In genomic region chr15:19010829-19011228, GRCm38 (mm10) we compare ENCODE assay signal across 24 mouse cellular contexts.
"Had no signal": no experiment of that assay in that cellular context is flagged by ENCODE, and none has a peak within 500 bp of the region (broad histone marks: within the 10 kb centered on the region; RNA-seq: fewer than 3 reads in every experiment).

No protein-coding gene starts in this region.

- H3K27me3 ChIP-seq: heart, embryonic 13.5 days; heart, embryonic 15.5 days; hindbrain, embryonic 13.5 days; limb, embryonic 12.5 days; liver, embryonic 13.5 days had no signal

- H3K36me3 ChIP-seq: heart, embryonic 13.5 days; heart, embryonic 15.5 days; limb, embryonic 10.5 days; limb, embryonic 12.5 days; liver, embryonic 13.5 days had no signal

- H3K4me2 ChIP-seq: heart, embryonic 11.5 days; heart, embryonic 13.5 days; heart, embryonic 15.5 days; hindbrain, embryonic 13.5 days; limb, embryonic 12.5 days; liver, embryonic 11.5 days; liver, embryonic 13.5 days had no signal

- H3K9me3 ChIP-seq: heart, embryonic 13.5 days; heart, embryonic 15.5 days; hindbrain, embryonic 13.5 days; limb, embryonic 10.5 days; limb, embryonic 12.5 days; liver, embryonic 13.5 days had no signal

- DNase-seq: gastrocnemius, postnatal 14 days; gastrocnemius, postnatal 36 days; heart, adult 11 months; heart, adult 2 months; heart, postnatal 14 days; heart, postnatal 36 days; kidney, adult 18-20 months; kidney, adult 8-10 months; kidney, postnatal 10 days; kidney, postnatal 25 days; kidney, postnatal 4 days; liver; liver, embryonic 13.5 days had no signal

- H3K9ac ChIP-seq: heart, embryonic 13.5 days; heart, embryonic 15.5 days; hindbrain, embryonic 13.5 days; limb, embryonic 12.5 days; liver, embryonic 13.5 days had no signal

- H3K4me3 ChIP-seq: heart, adult 2 months; heart, embryonic 13.5 days; heart, embryonic 15.5 days; hindbrain, embryonic 13.5 days; layer of hippocampus, adult 2 months; left cerebral cortex, adult 2 months; limb, embryonic 10.5 days; limb, embryonic 12.5 days; liver, embryonic 13.5 days had no signal

- H3K4me1 ChIP-seq: heart, embryonic 13.5 days; heart, embryonic 15.5 days; hindbrain, embryonic 13.5 days; limb, embryonic 10.5 days; limb, embryonic 12.5 days; liver, embryonic 13.5 days had no signal

- ATAC-seq: hindbrain, postnatal 0 days; intestine, postnatal 0 days had no signal

- H3K27ac ChIP-seq: heart, adult 2 months; heart, embryonic 13.5 days; heart, embryonic 15.5 days; hindbrain, embryonic 13.5 days; hindbrain, postnatal 0 days; layer of hippocampus, adult 2 months; left cerebral cortex, adult 2 months; limb, embryonic 10.5 days; limb, embryonic 12.5 days; liver, embryonic 13.5 days had no signal
